Mouse (Mus musculus): ENCODE results near the gene Pth2.

Gene Pth2

DNA sequence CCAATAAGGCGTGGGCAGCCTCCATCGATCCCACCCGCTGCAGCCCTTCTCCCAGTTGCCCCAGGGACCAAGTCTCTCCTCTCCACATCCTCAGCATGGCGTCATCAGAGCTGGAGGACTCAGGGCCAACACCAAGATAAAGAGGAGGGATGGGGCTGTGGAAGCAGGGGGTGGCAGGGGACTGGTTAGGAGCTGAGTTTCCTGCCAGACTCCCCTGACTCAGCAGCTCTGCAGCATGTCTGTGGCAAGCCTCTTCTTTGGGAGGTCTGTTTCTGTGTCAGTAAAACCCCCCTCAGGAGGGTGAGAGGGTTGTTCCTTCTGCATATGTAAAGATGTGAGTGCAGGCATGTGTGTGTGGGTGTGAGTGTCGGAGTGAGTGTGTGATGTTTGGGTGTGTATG, 16.2 kb downstream of the Pth2 start:
- no peak for DNase-seq (ENCODE audit: low spot score in 2 of 2)

DNA sequence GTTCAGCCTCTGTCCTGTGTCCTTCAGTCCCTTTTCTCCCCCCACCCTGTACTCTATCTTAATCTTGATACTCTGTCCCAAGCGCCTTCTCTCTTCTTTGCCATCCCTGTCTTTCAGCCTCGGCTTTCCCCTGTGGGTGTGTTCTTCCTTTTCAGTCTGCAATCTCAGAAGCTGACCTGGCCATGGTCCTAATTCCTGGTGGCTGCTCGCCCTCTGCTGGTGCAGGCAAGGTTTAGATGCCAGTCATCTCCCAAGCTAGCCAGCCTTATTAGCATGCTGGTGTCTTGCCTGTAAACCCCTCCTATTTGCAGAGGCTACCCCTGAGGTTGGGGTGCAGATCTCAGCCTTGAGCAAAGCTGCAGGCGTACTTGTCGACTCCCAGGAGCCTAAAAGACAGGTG, 17.6 kb downstream of the Pth2 start:
- DNase-seq (ENCODE audit: low spot score in 2 of 2), result peak; percentile 62 to 81

DNA sequence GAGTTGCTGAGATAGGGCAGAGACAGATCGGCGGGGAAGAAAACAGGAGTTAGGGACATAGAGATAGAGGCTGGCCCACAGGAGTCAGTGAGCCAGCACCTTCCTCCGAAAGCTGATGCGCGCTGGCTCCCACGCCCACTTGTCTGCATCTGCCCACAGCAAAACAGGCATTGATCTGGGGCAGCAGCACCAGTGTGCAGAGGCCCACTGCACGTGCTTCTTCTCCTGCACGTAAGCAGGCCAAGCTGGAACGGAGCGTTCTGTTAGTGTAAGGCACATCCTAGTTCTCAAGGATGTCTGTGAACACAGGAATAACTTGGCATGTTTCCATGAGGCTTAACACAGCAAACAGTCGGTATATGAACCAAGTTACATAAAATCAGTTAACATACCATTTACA, 18.2 kb downstream of the Pth2 start:
- no peak for DNase-seq (ENCODE audit: low spot score in 2 of 2)

DNA sequence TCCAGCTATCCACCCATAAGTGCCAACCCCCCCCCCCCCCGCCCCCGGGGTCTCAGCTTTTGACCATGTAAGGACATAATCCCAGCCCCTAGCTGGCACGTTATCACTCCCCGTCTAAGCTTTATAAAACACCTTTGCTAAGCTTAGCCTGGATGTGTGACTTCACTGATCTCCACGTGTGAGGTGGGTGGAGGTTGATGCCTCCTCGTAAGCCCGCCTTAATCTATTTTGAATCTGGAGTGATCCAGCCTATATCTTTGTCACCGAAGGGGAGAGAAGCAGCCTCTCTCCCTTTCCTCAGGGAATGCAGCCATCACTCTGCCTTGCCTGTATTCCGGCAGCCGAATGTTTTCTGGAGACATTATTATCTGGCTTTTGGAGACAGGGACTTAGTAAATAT, 21.9 kb downstream of the Pth2 start:
- DNase-seq (ENCODE audit: low spot score in 2 of 2), result no peak

DNA sequence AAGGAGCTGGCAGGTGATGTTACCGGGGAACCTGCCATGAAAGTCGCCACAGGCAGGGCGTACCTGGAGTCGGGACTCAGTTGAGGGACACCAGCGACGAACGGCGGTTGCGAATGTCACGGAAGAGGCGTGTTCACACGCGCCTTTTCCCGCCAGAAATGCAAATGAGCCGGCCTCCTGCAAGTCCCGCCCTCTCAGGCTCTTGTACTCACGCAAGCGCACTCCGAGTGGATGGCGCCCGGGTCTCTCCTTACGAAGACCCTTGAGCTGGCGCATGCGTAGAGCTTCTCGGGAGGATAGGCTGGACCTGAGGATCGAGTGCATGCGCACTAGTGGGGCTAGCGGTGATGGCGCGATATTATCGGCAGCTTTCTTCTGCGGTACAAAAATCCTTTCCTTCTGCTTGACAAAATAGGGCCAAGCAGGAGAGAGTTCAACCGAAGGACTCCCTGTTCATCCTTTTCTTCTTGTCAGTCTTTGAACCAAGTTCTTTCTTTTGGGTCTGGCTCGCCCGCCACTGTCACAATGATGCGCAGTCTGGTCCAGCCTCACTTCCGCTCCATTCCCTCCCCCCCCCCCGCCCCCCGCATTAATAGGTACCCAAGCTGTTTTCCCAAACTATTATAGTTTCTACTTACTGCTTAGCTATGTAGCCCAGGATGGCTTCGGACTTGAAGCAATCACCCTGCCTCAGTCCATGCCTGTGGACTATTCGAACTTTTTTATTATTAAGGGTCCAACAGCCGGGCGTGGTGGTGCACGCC, 23.8 kb downstream of the Pth2 start, which contains the start of gene Ccdc155:
TSS of gene Ccdc155 (minus strand) at position 513 of the 764 bp plus-strand sequence.
- DNase-seq (ENCODE audit: low spot score in 2 of 2), result peak; percentile 80 to 91

DNA sequence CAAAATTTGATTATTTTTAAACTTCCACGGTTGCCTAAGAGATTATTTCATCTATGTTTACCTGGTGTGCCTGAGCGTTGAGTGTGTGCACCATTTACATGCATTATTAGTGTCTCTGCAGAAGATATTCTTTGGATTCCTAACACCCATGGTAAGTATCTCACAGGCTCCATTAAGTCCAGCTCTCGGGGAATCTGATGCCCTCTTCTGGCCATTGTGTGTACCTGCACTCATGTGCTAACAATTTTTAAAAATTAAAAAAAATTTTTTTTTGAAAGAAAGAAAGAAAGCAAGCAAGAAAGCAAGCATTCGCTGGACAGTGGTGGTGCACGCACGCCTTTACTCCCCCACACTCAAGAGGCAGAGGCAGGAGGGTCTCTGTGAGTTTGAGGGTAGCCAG, 27.5 kb downstream of the Pth2 start:
- no peak for DNase-seq (ENCODE audit: low spot score in 2 of 2)

DNA sequence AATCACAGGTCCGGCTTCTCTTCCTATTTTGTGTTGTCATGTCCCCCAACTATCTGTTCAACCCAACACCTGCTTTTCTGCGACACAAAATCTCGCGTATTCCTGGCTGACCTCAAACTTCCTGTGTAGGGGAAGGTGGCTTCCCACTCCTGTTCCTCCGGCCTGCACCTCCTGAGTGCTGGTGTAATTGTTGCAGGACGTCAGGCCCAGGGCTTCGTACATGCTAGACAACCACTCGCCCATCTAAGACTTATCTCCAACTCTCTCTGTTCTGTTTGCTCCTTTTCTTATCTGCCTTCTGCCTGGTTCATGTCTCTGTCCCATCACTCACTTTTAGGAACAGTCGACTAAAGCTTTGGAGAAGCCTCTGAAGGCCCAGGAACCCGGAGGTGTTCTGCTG, 30.3 kb downstream of the Pth2 start:
- DNase-seq (ENCODE audit: low spot score in 2 of 2), result no peak

DNA sequence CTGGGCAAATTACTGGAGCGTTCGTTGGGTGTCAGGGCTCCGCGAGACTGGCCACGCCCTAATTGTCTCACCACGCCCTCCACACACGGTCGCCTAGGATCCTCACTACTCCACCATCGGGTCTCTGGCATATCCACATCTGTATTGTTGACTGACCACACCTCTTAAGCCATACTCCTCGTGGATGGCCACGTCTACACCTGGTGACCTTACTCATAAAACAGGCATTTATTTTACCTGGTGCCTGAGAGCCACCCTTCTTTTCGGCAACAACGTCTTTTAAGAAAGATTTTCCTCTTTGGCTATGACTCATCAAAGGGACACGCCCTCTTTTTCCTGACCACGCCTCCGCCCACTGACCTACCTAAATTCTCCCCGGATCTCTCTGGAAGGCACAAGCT, 31.1 kb downstream of the Pth2 start, which contains the start of gene Dkkl1:
TSS of gene Dkkl1 (minus strand) at position 297 of the 401 bp plus-strand sequence.
- DNase-seq (ENCODE audit: low spot score in 2 of 2), result no peak

DNA sequence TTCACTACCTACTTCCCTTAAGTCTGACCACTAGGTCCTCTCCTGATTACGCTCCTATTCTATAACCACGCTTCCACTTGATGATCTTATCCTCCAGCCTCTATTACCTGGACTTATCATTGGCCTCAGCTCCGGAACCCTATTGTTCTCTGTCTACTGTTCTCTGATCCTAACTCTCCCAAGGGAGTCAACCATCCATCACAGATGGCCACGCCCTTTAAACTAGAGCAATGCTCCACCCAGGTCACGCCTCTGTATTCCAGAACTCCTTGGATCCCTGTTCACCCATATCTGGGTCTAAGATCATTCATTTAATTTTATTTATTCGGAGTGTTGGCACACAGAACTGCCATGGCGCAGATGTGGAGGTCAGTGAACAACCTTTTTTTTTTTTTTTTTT, 31.6 kb downstream of the Pth2 start:
- no peak for DNase-seq (ENCODE audit: low spot score in 2 of 2)

DNA sequence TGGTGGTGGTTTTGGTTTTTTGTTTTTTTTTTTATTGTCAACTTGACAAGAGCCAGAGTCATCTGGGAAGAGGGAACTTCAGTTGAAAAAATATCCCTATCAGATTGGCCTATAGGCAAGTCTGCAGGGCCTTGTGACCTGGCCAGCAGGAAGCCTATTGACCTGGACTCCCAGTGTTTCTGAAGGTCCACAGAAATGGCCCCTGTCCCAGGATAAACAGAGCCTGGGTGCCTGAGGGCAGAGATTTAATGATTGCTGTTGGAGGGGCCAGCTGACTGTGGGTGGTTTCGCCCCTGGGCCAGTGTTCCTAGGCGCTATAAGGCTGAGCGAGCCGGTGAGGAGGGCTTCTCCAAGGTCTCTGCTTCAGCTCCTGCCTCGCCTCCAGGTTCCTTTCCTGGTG, 32.9 kb downstream of the Pth2 start:
- DNase-seq (ENCODE audit: low spot score in 2 of 2), result no peak

DNA sequence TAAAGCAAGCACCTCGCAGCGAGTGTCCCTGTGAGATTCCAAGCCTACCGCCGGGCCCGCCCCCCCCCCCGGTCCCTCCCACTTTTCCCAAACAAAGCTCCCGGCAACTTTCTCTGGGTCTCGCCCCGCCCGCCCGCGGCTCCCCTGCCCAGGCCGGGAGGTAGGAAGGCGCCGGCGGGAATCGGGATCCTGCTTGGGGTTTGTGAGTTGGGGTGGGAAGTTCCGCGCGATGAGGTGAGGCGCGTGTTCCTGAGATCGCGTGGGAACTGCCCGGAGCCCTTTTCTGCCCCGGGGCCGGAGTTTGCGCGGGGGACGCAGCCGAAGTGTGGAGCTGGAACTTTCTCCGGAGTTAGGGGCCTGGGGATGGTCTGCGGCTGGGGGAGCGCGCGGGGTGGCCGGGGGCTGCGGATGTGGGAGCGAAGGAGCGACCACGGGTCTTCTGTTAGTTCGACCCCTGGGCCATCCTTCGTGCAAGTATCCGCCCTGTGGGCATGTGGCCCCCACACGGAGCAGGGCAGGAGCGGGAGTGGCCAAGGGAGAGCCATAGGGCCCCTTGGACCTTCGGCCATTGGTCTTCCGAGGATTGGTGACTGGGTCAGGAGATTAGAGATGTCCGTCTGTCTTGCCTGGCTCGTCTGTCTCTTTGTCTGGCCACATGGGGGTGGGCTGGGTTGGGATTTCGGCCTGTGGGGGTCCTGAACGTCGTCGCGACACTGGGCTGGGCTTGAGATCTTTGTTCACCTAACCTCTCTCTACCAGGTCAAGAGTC, 35.1 kb downstream of the Pth2 start, which contains the start of gene Tead2:
TSS of gene Tead2 (plus strand) at position 81 of the 769 bp plus-strand sequence.
- DNase-seq (ENCODE audit: low spot score in 2 of 2), result peak in 1 of 2 experiments; percentile 48

DNA sequence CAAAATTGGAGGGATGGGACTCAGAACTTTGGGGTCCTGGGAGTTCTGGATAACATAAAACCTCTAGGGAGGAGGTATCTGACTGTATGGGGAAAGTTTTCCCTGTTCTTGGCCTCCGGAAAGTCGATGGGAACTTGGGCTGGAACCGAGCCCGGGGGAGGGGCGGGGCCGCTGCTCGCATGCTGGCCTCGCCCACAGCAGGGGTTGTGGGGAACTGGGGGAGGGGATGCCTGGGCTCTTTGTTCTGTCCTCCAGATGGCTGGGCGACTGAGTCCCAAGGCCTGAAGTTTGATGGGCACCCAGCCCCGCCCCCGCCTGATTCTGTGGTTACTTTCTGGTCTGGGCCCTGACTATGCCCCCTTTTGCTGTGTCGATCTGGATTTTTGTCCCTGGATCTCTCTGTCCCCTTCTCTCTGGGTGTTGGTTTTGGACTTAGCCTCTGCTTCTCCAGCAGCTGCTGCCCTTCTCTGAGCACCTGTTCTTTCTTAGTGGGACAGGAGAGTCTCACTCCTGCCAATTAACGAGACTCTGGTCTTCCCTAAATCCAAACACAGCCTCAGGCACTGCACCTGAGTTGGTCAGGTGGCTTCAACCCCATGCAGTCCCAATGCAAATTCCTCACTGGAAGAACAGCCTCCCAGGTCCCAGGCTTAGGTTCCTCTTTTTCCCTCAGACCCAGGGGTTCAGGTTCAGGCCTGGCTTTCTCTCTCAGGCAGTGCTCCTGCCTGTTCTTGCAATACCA, 35.8 kb downstream of the Pth2 start:
- peak; percentile 70 to 89 for DNase-seq (ENCODE audit: low spot score in 2 of 2)

DNA sequence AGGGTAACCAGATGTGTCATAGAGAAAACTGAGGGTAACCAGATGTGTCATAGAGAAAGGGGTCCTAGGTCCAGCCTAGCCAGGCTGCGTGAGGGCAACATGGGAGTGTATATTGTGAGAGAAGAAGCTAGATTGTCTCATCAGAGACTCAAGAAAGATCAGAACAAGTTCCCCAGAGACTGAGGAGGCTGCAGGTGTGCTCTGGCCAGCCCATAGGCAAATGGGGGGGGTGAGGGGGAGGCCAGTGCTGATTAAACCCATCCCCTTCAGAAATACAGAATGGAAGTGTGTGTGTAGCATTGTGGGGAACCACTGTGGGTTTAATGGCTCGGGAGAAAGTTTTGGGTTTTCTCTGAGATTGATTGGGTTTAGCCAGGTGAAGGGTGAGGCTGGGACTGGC, 40.9 kb downstream of the Pth2 start:
- no peak for DNase-seq (ENCODE audit: low spot score in 2 of 2)

DNA sequence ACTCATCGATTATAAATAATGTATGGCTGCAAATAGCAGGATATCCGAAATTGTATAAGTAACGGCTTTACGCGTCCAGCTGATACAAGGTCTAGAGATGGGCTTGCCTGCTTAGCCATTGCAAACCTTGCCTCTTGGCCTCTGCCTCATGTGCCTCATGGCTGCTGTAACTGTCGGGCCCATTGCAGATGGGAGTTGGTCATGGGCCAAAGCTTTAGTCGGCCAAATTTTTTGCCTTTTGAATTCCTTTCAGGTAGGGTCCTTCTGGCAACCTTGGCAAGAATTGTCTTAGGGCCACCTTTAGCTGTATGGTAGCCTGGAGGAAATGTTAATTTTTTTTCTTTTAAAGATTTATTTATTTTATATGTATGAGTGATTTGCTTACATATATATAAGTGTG, 44.0 kb downstream of the Pth2 start:
- no peak for DNase-seq (ENCODE audit: low spot score in 2 of 2)

DNA sequence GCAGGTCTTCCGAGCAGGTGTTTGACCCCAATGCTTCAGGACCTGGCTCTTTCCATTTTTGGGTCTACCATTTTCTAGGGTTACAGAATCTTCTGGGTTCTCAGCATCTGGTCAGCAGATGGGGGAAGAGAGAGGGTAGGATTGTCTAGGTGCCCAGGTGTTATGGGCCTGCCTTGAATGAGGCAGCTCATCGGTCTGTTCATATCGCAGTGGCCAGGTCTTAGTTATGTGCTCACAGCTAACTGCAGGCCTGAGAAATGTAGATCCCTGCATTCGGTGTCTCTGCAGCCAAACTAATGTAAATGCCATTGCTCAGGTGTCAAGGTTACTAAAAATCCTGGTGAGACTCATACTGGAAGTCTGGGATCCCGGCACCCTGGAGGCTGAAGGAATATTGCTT, 45.6 kb downstream of the Pth2 start:
- DNase-seq (ENCODE audit: low spot score in 2 of 2), result no peak

DNA sequence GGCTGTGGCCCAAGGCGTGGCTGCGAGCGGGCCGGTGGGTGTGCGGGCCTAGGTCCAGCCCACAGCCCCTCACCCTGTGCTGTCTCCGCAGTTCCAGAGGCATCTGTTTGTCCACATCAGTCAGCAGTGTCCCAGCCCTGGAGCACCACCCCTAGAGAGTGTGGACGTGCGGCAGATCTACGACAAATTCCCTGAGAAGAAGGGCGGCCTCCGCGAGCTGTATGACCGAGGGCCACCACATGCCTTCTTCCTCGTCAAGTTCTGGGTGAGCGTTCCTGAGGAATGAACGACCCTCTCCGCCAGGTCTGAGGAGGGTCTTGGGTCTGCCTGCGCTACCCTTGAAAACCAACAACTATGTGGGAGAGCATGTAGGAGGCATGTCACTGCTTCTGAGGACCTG, 47.8 kb downstream of the Pth2 start:
- no peak for DNase-seq (ENCODE audit: low spot score in 2 of 2)

DNA sequence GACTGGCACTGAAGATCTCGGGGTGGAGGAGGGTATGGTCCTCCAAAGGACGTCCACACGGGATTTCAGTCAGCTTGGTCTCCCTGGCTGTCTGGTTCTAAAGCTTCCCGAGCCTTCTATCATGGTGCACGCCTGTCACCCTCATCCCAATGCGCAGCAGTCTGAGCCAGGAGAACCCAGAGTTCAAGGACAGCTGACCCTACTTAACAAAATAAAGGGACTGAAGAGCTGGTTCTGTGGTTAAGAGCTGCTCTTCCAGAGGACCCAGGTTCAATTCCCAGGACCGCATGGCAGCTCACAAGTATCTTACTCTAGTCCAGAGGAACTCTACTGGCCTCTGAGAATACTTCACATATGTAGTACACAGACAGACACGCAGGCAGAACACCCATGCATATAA, 48.3 kb downstream of the Pth2 start:
- no peak for DNase-seq (ENCODE audit: low spot score in 2 of 2)

DNA sequence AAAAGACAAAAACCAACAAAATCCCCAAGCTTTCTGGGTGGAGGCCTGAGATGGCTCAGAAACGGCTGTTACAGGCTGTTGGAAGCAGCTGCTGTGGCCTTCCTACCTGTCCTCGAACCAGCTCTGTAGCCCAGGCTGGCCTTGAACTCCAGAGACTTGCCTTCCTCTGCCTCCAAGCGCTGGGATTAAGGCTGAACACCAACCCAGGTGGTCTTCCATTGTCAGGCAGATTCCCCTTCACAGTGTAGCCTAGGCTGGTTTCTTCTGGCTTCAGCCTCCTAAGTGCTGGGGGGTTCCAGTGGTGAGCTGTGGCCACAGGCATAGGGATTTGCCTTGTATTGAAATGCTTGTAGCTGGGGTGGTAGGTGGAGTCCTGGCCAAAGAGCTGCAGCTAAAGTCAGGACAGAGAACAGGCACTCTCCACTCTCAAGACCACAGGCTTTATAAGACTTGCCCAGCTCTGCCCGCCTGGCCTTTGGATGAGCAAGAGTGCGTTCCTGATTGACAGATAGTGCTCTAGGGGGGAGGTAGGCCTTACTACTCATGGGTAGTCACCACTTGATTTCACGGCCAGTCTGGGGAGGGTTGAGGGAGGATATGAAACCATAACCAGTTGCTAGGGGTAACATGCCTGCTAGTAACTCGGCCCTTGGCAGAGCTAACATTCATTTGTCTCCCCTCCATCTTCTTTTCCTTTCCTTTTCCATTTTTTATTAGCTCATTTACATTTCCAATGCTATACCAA, 48.8 kb downstream of the Pth2 start:
- no peak for DNase-seq (ENCODE audit: low spot score in 2 of 2)

DNA sequence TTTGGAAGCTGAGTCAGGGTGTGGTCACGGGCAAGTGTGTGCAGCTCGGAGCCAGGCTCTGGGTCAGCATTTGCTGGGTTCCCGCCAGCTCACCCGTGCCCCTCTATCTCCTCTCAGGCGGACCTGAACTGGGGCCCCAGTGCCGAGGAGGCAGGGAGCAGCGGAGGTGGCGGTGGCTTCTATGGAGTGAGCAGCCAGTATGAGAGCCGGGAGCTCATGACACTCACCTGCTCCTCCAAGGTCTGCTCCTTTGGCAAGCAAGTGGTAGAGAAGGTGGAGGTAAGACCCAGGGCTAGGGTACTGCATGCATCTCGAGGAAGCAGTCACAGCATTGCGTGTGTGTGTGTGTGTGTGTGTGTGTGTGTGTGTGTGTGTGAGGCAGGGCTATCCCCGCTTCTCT, 50.4 kb downstream of the Pth2 start:
- no peak for DNase-seq (ENCODE audit: low spot score in 2 of 2)

All from cerebellum, postnatal 4 days (tissue).